ENCODE assay signal across 8 mouse cellular contexts in the genomic region with DNA sequence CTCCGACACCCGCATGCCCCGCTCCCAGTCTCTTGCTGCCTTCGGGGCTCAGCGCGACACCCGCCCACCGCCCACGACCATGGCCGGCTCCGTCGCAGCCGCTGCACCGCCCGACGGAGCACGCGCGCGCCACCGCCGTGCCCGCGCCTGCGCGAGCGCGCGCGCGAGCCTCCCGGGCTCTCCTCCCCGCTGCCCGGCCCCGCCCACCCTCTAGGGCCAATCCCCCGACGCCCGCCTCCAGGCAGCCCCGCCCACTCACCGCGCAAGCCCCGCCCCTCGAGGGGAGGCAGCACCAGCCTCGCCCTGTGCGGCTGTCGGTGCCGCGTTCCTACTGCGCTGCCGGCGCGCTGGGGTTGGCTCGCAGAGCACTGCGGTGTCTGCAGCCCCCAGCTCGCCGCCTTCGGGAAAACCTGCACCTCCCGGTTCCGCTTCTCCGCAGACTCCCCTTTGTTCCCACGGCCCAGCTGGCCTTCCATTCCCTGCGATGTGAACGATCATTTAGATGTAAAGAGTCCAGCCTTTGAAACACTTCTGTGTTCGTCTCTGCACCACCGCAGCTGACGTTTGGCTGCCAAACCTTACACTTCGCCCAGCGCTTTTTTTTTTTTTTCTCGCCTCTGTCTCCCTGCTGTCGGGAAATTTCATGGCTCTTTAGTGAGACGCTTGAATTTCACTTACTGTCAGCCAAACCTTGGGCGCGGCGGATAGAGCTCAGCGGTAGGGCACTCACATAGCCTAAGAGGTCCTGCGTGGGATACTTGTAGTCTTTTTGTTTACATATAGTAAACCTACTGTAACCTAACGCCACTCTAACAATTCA. TPM values are rescaled to one million over a fixed set of nuclear protein-coding genes. Genes with fewer than 3 reads are reported as not detected.
DNase-seq lines count a peak whose midpoint lies in the region; ATAC-seq and TF ChIP-seq lines count a peak whose summit lies in the region.

A gene (minus strand): TSS at position 559 of the 820 bp plus-strand sequence.

- peak; percentile 88 for DNase-seq in ES-E14 (ENCODE audit: low read depth, low spot score)
- DNase-seq in cerebellum, adult 11-12 months: peak; percentile 94
- peak; percentile 99 for DNase-seq in heart, postnatal 4 days
- DNase-seq in layer of hippocampus, adult 8-10 months (ENCODE audit: low spot score in 2 of 2): peak; percentile 92 to 93
- peak; percentile 94 for DNase-seq in ovary, adult 18-20 months (ENCODE audit: low spot score)
- peak; percentile 95 for DNase-seq in thymus, postnatal 0 days (ENCODE audit: low spot score)

- peak within 1 kb of the TSS; percentile 60 for H3K4me2 ChIP-seq in forebrain, embryonic 16.5 days (ENCODE audit: low read length)
- peak within 1 kb of the TSS; percentile 90 for H3K4me2 ChIP-seq in lung, embryonic 15.5 days

- H3K4me3 ChIP-seq in ES-E14 (ENCODE audit: insufficient read depth in 1 of 2, low read depth in 1 of 2, low read length in 2 of 2, poor library complexity in 1 of 2, severe bottlenecking in 1 of 2): peak within 1 kb of the TSS; percentile 95 to 96
- H3K4me3 ChIP-seq in forebrain, embryonic 16.5 days (replicated peaks; ENCODE audit: low read length): peak within 1 kb of the TSS; percentile 84
- H3K4me3 ChIP-seq in lung, embryonic 15.5 days: peak within 1 kb of the TSS; percentile 89

- no peaks in the 10 kb centered on the region for H3K27me3 ChIP-seq in forebrain, embryonic 16.5 days (replicated peaks; ENCODE audit: control insufficient read depth, insufficient read depth, low read length)
- H3K27me3 ChIP-seq in lung, embryonic 15.5 days: peaks cover 27% of the 10 kb centered on the region

- peak; percentile 98 for ATAC-seq in forebrain, embryonic 16.5 days
- peak; percentile 98 for ATAC-seq in lung, embryonic 15.5 days (ENCODE audit: borderline replicate concordance, extremely low read depth, low FRiP score, low TSS enrichment)

- peak within 1 kb of the TSS; percentile 54; the same call in 1 of the 2 replicates for H3K27ac ChIP-seq in ES-E14 (ENCODE audit: insufficient read depth, low read depth, low read length, poor library complexity, severe bottlenecking)
- peak within 1 kb of the TSS; percentile 94 for H3K27ac ChIP-seq in forebrain, embryonic 16.5 days (ENCODE audit: low read length)
- H3K27ac ChIP-seq in lung, embryonic 15.5 days: peak within 1 kb of the TSS; percentile 78

- no peaks in the 10 kb centered on the region for H3K36me3 ChIP-seq in ES-E14 (ENCODE audit: control insufficient read depth, insufficient read depth, low read length, poor library complexity, severe bottlenecking)
- H3K36me3 ChIP-seq in forebrain, embryonic 16.5 days (ENCODE audit: control insufficient read depth, insufficient read depth): no peaks in the 10 kb centered on the region
- H3K36me3 ChIP-seq in lung, embryonic 15.5 days: no peaks in the 10 kb centered on the region

- peak within 1 kb of the TSS; percentile 96 for H3K9ac ChIP-seq in ES-E14 (ENCODE audit: insufficient read depth, low read depth, low read length, poor library complexity, severe bottlenecking)
- H3K9ac ChIP-seq in forebrain, embryonic 16.5 days (replicated peaks; ENCODE audit: low read depth, low read length): peak within 1 kb of the TSS; percentile 93
- peak within 1 kb of the TSS; percentile 71 for H3K9ac ChIP-seq in lung, embryonic 15.5 days

- under 1% methylated on average over 56 of the region's 77 CpGs for WGBS in forebrain, embryonic 16.5 days
- WGBS in lung, embryonic 15.5 days: under 1% methylated on average over 53 of the region's 77 CpGs

- H3K9me3 ChIP-seq in ES-E14 (ENCODE audit: control insufficient read depth, insufficient read depth, low read depth, low read length): no peaks in the 10 kb centered on the region
- H3K9me3 ChIP-seq in forebrain, embryonic 16.5 days (ENCODE audit: control insufficient read depth, low read length): no peaks in the 10 kb centered on the region
- no peaks in the 10 kb centered on the region for H3K9me3 ChIP-seq in lung, embryonic 15.5 days

- peaks cover 0 to 2% of the 10 kb centered on the region in 2 experiments; a peak in 1 of 4 replicates for H3K4me1 ChIP-seq in ES-E14 (ENCODE audit: control insufficient read depth in 2 of 2, insufficient read depth in 2 of 2, low read length in 2 of 2, poor library complexity in 1 of 2)
- H3K4me1 ChIP-seq in forebrain, embryonic 16.5 days (replicated peaks; ENCODE audit: control insufficient read depth, insufficient read depth, low read length): peaks cover 14% of the 10 kb centered on the region
- peaks cover 6% of the 10 kb centered on the region for H3K4me1 ChIP-seq in lung, embryonic 15.5 days

- in situ Hi-C loops in ES-E14 (cut with MboI; ENCODE audit: low sequenced_read_pairs in 2 of 2, unreplicated experiment in 2 of 2): no loop called here

TF ChIP-seq in ES-E14, 5 proteins besides CTCF, POLR2A, EP300 and RAD21:
- TF ChIP-seq CHD2 (IDR thresholded peaks at IDR 0.05; ENCODE audit: low read depth, low read length) (no peak), HCFC1 (IDR thresholded peaks at IDR 0.05; ENCODE audit: borderline replicate concordance, insufficient read depth, low read length) (peak; percentile 34; the same call in 1 of the 2 replicates), ZNF384 (IDR thresholded peaks at IDR 0.05; ENCODE audit: low read depth, low read length) (peak; percentile 92)

RNA-seq across cellular contexts. Expression of the gene that starts here (rescaled TPM):
- total RNA-seq in ES-E14 (2012; rRNA removed): 7.6 and 10.2 TPM in 2 replicates
- 3.2 and 3.9 TPM in 2 replicates for polyA plus RNA-seq in forebrain, embryonic 16.5 days (2015; fragmentation: Nextera tagmentation; extraction: Ambion mirVana)
- total RNA-seq in heart, postnatal 4 days (2021): 10 to 100 TPM; 11.0 to 11.6 TPM
- 10 to 100 TPM; 26.4 to 29.2 (median 27.6) TPM for total RNA-seq in layer of hippocampus, adult 8-10 months (2022)
- 1.5 and 1.6 TPM in 2 replicates for polyA plus RNA-seq in lung, embryonic 15.5 days (2015; fragmentation: Nextera tagmentation; extraction: Ambion mirVana)
- polyA plus RNA-seq in thymus, postnatal 0 days (2015; fragmentation: Nextera tagmentation; extraction: Ambion mirVana): 1.2 and 1.6 TPM in 2 replicates

Comparison
In these comparisons a context has a peak if more than half of its experiments do, and no peak if none do; other contexts are left out.
1. Peak in every context shown above with its lines: DNase-seq, ATAC-seq, H3K4me3 ChIP-seq and H3K27ac ChIP-seq.